Mouse (Mus musculus): ENCODE results near the gene Agk. TPM values are rescaled to one million over a fixed set of nuclear protein-coding genes. Genes with fewer than 3 reads are reported as not detected.

Agk gene
- polyA plus RNA-seq, 1 experiment from 2014 or later, result 48.7 TPM

- Histone ChIP-seq H3K27ac (ENCODE audit: low read depth, low read length) (no peak overlapping the region), H3K27me3 (ENCODE audit: control insufficient read depth, insufficient read depth, low read length) (no peaks in the 10 kb centered on the region; the same call in 1 of the 2 replicates)
- no peak for DNase-seq (ENCODE audit: low spot score)
These were observed 116.8 kb downstream of the Agk start for GRCm38 (mm10) chr6:40441755-40442154.

GRCm38 (mm10) chr6:40443281-40443928 is 118.4 kb downstream of the Agk start:
- no peak for ATAC-seq (replicated peaks; ENCODE audit: low FRiP score)

More at GRCm38 (mm10) chr6:40441755-40442154, 116.8 kb downstream of the Agk start:
- no peak for ATAC-seq (replicated peaks; ENCODE audit: low FRiP score)
- Histone ChIP-seq H3K9ac (ENCODE audit: low read length) (no peak overlapping the region), H3K4me1 (replicated peaks; ENCODE audit: control insufficient read depth, insufficient read depth, low read length) (no peaks in the 10 kb centered on the region), H3K4me3 (ENCODE audit: low read depth, low read length) (no peak overlapping the region), H3K36me3 (ENCODE audit: control insufficient read depth, insufficient read depth, low read length) (no peaks in the 10 kb centered on the region), H3K4me2 (ENCODE audit: low read depth, low read length, severe bottlenecking) (no peak overlapping the region), H3K9me3 (ENCODE audit: control insufficient read depth, low read length) (no peaks in the 10 kb centered on the region)
- 31% methylated on average over 3 of the region's 3 CpGs for WGBS

More at GRCm38 (mm10) chr6:40443281-40443928, 118.4 kb downstream of the Agk start:
- Histone ChIP-seq H3K9me3 (ENCODE audit: control insufficient read depth, low read length) (no peaks in the 10 kb centered on the region), H3K36me3 (ENCODE audit: control insufficient read depth, insufficient read depth, low read length) (no peaks in the 10 kb centered on the region), H3K27ac (ENCODE audit: low read depth, low read length) (no peak overlapping the region), H3K4me1 (replicated peaks; ENCODE audit: control insufficient read depth, insufficient read depth, low read length) (no peaks in the 10 kb centered on the region), H3K4me3 (ENCODE audit: low read depth, low read length) (no peak overlapping the region), H3K27me3 (ENCODE audit: control insufficient read depth, insufficient read depth, low read length) (no peaks in the 10 kb centered on the region; the same call in 1 of the 2 replicates), H3K4me2 (ENCODE audit: low read depth, low read length, severe bottlenecking) (no peak overlapping the region), H3K9ac (ENCODE audit: low read length) (no peak overlapping the region)
- no peak for DNase-seq (ENCODE audit: low spot score)
- WGBS, result 45% methylated on average over 10 of the region's 10 CpGs

Other genes starting within 250 kb of the Agk start
- 19.9 and 21.9 TPM in 2 replicates for gene E330009J07Rik, start 111.0 kb downstream of the Agk start, polyA plus RNA-seq (2014; fragmentation: Nextera tagmentation; extraction: Ambion mirVana)
- 0.12 and 0.15 TPM in 2 replicates for gene Wee2, start 113.9 kb downstream of the Agk start, polyA plus RNA-seq (2014; fragmentation: Nextera tagmentation; extraction: Ambion mirVana)
- gene Ssbp1, start 146.2 kb downstream of the Agk start, polyA plus RNA-seq (2014; fragmentation: Nextera tagmentation; extraction: Ambion mirVana), result 177 and 197 TPM in 2 replicates
- not detected in 2 replicates for gene Tas2r137, start 166.1 kb downstream of the Agk start, polyA plus RNA-seq (2014; fragmentation: Nextera tagmentation; extraction: Ambion mirVana)
- 0.27 TPM in 1 of 2 replicates, not detected in the other for gene Tas2r108, start 168.4 kb downstream of the Agk start, polyA plus RNA-seq (2014; fragmentation: Nextera tagmentation; extraction: Ambion mirVana)
- not detected in 2 replicates for gene Prss37, start 194.3 kb downstream of the Agk start, polyA plus RNA-seq (2014; fragmentation: Nextera tagmentation; extraction: Ambion mirVana)
- 0.08 and 0.31 TPM in 2 replicates for gene Olfr461, start 229.9 kb downstream of the Agk start, polyA plus RNA-seq (2014; fragmentation: Nextera tagmentation; extraction: Ambion mirVana)
- not detected in 2 replicates for gene Olfr460, start 244.3 kb downstream of the Agk start, polyA plus RNA-seq (2014; fragmentation: Nextera tagmentation; extraction: Ambion mirVana)

All from forebrain, embryonic 11.5 days (tissue).